Mouse (Mus musculus) erythroblast, adult 5-6 weeks (primary cell): Measurements from ENCODE around the gene Brd3os. TPM values are rescaled to one million over a fixed set of nuclear protein-coding genes. Genes with fewer than 3 reads are reported as not detected.

Experiments used
- ATAC-seq: replicated peaks from 2 replicates; pipeline ENCODE4 v1.8.0; 2016; ENCODE audit warnings: moderate number of reproducible peaks, mild to moderate bottlenecking, moderate TSS enrichment, inconsistent platforms; ENCODE audit not compliant: poor library complexity, low FRiP score, severe bottlenecking
- total RNA-seq, 2 experiments: library from RNA; stranded (forward) in 1 of 2; stranded (reverse) in 1 of 2; fragments of 150-400 nt in 1 of 2; fragments of 200-764, 138-1000 nt in 1 of 2; gene quantifications; 2 replicates each; pipeline versions ENCODE4 v1.2.3 to v1.2.4; 2015 to 2017; ENCODE audit warnings: low replicate concordance in 2 of 2

Brd3os gene
- total RNA-seq, 2 experiments from 2014 or later, result not detected

- no peak for ATAC-seq
Measured at GRCm38 (mm10) chr2:27488362-27488761, 46.2 kb downstream of the Brd3os start.

GRCm38 (mm10) chr2:27490939-27491338, 48.8 kb downstream of the Brd3os start:
- no peak for ATAC-seq

Other genes starting within 250 kb of the Brd3os start
- gene Sardh, start 194.0 kb upstream of the Brd3os start, total RNA-seq (2015; ENCODE audit: low replicate concordance), result not detected in 2 replicates
- gene Sardh, start 194.0 kb upstream of the Brd3os start, total RNA-seq (2017; ENCODE audit: low replicate concordance), result 0.60 TPM in 1 of 2 replicates, not detected in the other
- gene Vav2, start 15.3 kb upstream of the Brd3os start, total RNA-seq (2015; ENCODE audit: low replicate concordance), result 0.77 and 2.3 TPM in 2 replicates
- 1.7 and 2.5 TPM in 2 replicates for gene Vav2, start 15.3 kb upstream of the Brd3os start, total RNA-seq (2017; ENCODE audit: low replicate concordance)
- gene Brd3, start 65.3 kb downstream of the Brd3os start, total RNA-seq (2015; ENCODE audit: low replicate concordance), result 20.9 and 22.9 TPM in 2 replicates
- gene Brd3, start 65.3 kb downstream of the Brd3os start, total RNA-seq (2017; ENCODE audit: low replicate concordance), result 10.6 and 14.1 TPM in 2 replicates
- gene Wdr5, start 72.8 kb downstream of the Brd3os start, total RNA-seq (2015; ENCODE audit: low replicate concordance), result 6.1 and 9.2 TPM in 2 replicates
- 15.3 and 17.4 TPM in 2 replicates for gene Wdr5, start 72.8 kb downstream of the Brd3os start, total RNA-seq (2017; ENCODE audit: low replicate concordance)
- 1.9 and 3.1 TPM in 2 replicates for gene Rxra, start 234.1 kb downstream of the Brd3os start, total RNA-seq (2015; ENCODE audit: low replicate concordance)
- 2.3 and 4.6 TPM in 2 replicates for gene Rxra, start 234.1 kb downstream of the Brd3os start, total RNA-seq (2017; ENCODE audit: low replicate concordance)